Mouse (Mus musculus) small intestine, adult 2 months (tissue): Measurements from ENCODE around the gene Ap3b2. TPM values are rescaled to one million over a fixed set of nuclear protein-coding genes. Genes with fewer than 3 reads are reported as not detected.
A peak's percentile ranks its signal among the peaks of the same experiment; 100 is the strongest.

Experiments used
- H3K27ac ChIP-seq: fragments of 200-500 bp; 2 replicates; pipeline ENCODE4 v1.5.1; 2012; ENCODE audit warnings: low read depth, low read length, control low read depth, inconsistent platforms; ENCODE audit not compliant: insufficient read depth
- H3K27me3 ChIP-seq: fragments of 200-500 bp; 2 replicates; pipeline ENCODE4 v1.6.1; 2012; ENCODE audit warnings: mild to moderate bottlenecking, moderate library complexity, low read length, inconsistent platforms; ENCODE audit not compliant: control insufficient read depth, insufficient read depth
- H3K36me3 ChIP-seq: fragments of 200-500 bp; 2 replicates; pipeline ENCODE4 v1.6.1; 2012; ENCODE audit warnings: mild to moderate bottlenecking, low read length, control low read depth, inconsistent platforms; ENCODE audit not compliant: control insufficient read depth, insufficient read depth
- H3K4me1 ChIP-seq: fragments of 200-500 bp; 2 replicates; pipeline ENCODE4 v1.6.1; 2012; ENCODE audit warnings: low read length, inconsistent platforms, mixed read lengths; ENCODE audit not compliant: control insufficient read depth, insufficient read depth, insufficient read length
- H3K4me3 ChIP-seq: fragments of 200-500 bp; 2 replicates; pipeline ENCODE4 v1.5.1; 2012; ENCODE audit warnings: low read depth, mild to moderate bottlenecking, control low read depth, inconsistent platforms, low read length, moderate library complexity
- CTCF ChIP-seq: fragments of 200-500 bp; IDR thresholded peaks from 2 replicates; pipeline ENCODE4 v1.5.1; 2012; ENCODE audit warnings: low read depth, mild to moderate bottlenecking, control low read depth, inconsistent platforms, low read length, moderate library complexity, mixed read lengths; ENCODE audit not compliant: insufficient replicate concordance, insufficient read length; ENCODE audit errors: extremely low read depth
- POLR2A ChIP-seq: fragments of 200-500 bp; IDR thresholded peaks from 2 replicates; pipeline ENCODE4 v1.6.1; 2012; ENCODE audit warnings: low read depth, mild to moderate bottlenecking, control low read depth, inconsistent platforms, low read length, moderate library complexity
- WGBS: fragments of 180-500 bp; shearing (Covaris S2); methylation state at CpG from one replicate; pipeline ENCODE4 v1.1.7; 2018; 5-methylcytosine and 5-hydroxymethylcytosine counted together
- polyA plus RNA-seq: library from polyadenylated mRNA; depleted of rRNA; stranded (reverse); fragments of >200 nt; gene quantifications from 2 replicates; pipeline ENCODE4 v1.2.3, GENCODE M21; 2012

The Ap3b2 gene
- polyA plus RNA-seq, 1 experiment: 1.4 TPM

DNA sequence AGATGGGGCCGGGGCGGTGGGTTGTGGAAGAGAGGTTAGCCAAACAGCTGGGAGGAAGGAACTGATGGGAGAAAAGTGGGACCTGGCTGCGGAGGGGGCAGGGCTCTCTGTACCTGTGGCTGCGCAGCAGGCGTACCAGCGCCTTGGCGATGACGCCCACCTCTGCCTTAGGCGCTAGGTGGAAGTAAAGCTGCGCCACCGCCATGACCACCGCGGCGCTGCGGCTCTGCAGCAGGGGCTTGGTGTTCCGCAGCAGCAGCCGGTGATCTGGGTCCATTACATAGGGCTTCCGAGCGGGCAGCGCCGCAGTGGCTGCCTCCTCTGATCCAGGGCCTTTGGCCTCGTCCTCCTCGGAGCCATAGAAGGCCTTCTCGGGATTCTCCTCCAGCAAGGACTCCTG lies 16.9 kb downstream of the Ap3b2 start:
- Histone ChIP-seq H3K27me3 (no peaks in the 10 kb centered on the region; the same call in 1 of the 2 replicates), H3K4me1 (no peaks in the 10 kb centered on the region), H3K36me3 (no peaks in the 10 kb centered on the region), H3K4me3 (no peak overlapping the region), H3K27ac (no peak overlapping the region)
- WGBS: 5% methylated on average over 24 of the region's 24 CpGs
- no peak for TF ChIP-seq POLR2A
- TF ChIP-seq CTCF: no peak

- WGBS: 80% methylated on average over 3 of the region's 3 CpGs
These were observed 18.5 kb downstream of the Ap3b2 start for GRCm38 (mm10) chr7:81475221-81475620.

DNA sequence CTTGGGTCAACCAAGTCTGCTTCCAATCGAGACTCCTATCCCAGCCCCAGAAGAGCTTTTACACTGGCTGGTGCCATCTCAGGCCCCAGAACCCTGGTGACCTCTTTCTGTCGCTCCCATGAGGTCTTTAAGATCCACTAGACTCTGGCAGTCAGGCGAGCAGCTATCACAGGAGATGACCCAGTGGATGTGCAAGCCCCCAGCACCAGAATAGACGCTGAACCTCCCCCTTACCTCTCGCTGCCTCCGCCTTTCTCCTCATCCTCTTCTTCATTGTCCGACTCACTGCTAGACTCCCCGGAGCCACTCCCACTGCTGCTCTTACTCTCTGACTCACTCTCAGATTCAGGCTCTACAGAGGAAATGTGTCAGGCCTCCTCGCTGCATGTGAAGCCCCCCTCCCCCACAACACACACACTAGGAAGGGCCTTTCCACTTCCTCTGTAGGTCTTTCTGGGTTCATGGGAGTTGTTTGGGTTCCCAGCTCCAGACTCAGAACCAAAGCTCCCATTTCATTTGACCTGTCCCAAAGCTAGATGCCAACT lies 28.7 kb downstream of the Ap3b2 start:
- WGBS: 70% methylated on average over 9 of the region's 9 CpGs
- Histone ChIP-seq H3K27me3 (no peaks in the 10 kb centered on the region), H3K27ac (no peak overlapping the region), H3K4me1 (no peaks in the 10 kb centered on the region), H3K36me3 (no peaks in the 10 kb centered on the region), H3K4me3 (no peak overlapping the region)
- no peak for TF ChIP-seq POLR2A
- no peak for TF ChIP-seq CTCF

More at GRCm38 (mm10) chr7:81475221-81475620, 18.5 kb downstream of the Ap3b2 start:
- no peak overlapping the region for H3K27ac ChIP-seq
- no peaks in the 10 kb centered on the region for H3K4me1 ChIP-seq
- no peak overlapping the region for H3K4me3 ChIP-seq
- no peaks in the 10 kb centered on the region for H3K36me3 ChIP-seq
- no peaks in the 10 kb centered on the region for H3K27me3 ChIP-seq
- TF ChIP-seq CTCF: no peak
- no peak for TF ChIP-seq POLR2A

DNA sequence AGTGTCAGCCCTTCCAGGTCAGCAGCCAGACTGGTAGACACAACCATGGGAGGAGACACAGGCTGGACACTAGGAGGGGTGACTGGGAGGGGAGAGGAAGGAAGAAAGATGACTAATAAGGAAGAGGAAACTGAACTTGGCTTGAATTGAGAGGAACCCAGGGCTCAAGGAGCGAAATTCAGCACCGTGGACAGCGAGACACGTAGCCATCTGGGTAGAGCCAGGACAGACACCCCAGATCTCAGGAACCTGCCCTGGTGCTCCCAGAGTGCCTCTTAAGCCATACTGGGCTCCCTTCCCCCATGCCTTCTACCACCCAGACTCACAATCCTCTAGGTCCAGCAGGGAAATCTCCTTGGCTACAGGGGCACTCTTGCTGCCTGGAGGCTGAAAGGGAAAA lies 29.6 kb downstream of the Ap3b2 start:
- no peaks in the 10 kb centered on the region for H3K36me3 ChIP-seq
- WGBS: 2% methylated on average over 4 of the region's 4 CpGs
- TF ChIP-seq CTCF (no peak), POLR2A (no peak)
- no peaks in the 10 kb centered on the region for H3K4me1 ChIP-seq
- H3K4me3 ChIP-seq: no peak overlapping the region
- no peak overlapping the region for H3K27ac ChIP-seq
- H3K27me3 ChIP-seq: no peaks in the 10 kb centered on the region

DNA sequence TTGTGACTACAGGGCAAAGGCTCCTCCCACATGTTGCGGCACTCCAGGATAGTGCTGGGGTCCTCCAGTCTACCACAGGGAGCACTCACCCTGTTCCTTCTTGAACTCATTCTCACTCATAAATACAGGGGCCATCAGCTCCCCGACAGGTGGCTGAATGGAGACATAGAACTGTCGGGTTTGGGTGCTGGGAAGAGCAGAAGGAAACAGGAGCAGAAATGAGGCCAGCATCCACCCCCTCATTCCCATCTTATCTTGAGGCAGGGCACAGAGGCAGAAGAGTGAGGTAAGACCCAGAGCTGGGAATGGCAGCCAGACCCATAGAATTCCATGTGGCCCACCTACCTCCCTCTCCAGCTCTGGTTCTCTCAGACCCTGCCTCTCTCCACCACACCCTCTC lies 30.9 kb downstream of the Ap3b2 start:
- 74% methylated on average over 3 of the region's 3 CpGs for WGBS
- Histone ChIP-seq H3K27me3 (no peaks in the 10 kb centered on the region), H3K4me1 (no peaks in the 10 kb centered on the region), H3K4me3 (no peak overlapping the region), H3K36me3 (no peaks in the 10 kb centered on the region), H3K27ac (no peak overlapping the region)
- TF ChIP-seq CTCF: no peak
- TF ChIP-seq POLR2A: no peak

DNA sequence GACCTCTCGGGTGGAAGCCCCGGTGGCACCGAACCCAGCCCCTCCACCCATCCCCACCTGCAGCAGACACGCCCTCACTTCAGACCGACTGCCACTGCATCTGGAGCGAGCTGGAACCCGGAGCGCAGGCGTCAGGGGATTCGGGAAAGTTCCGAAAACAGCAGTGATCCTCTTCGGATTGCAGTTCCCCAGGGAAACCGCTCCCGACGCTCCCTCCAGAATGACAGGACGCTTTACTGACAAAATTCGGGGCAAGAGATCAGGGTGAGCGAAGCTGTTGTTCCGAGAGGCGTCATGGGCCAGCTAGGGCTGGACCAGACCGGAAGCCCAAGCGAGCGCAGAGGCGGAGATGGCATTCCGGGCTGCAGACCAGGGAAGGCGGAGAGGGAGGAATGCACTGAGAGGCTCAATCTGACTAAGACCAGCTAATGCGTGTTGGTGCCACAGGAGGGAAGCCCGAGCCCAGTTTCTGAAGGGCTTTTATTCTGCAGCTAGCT lies 38.5 kb downstream of the Ap3b2 start, which contains the start of gene Cpeb1:
TSS of gene Cpeb1 (minus strand) at position 311 of the 497 bp plus-strand sequence.
- peaks cover 43% of the 10 kb centered on the region for H3K27me3 ChIP-seq
- peak within 1 kb of the TSS; percentile 60 for H3K4me3 ChIP-seq
- H3K27ac ChIP-seq: no peak within 1 kb of the TSS
- H3K4me1 ChIP-seq: peaks cover 4% of the 10 kb centered on the region; the same call in 1 of the 2 replicates
- WGBS: 1% methylated on average over 28 of the region's 28 CpGs
- no peaks in the 10 kb centered on the region for H3K36me3 ChIP-seq
- TF ChIP-seq POLR2A (no peak), CTCF (no peak)

DNA sequence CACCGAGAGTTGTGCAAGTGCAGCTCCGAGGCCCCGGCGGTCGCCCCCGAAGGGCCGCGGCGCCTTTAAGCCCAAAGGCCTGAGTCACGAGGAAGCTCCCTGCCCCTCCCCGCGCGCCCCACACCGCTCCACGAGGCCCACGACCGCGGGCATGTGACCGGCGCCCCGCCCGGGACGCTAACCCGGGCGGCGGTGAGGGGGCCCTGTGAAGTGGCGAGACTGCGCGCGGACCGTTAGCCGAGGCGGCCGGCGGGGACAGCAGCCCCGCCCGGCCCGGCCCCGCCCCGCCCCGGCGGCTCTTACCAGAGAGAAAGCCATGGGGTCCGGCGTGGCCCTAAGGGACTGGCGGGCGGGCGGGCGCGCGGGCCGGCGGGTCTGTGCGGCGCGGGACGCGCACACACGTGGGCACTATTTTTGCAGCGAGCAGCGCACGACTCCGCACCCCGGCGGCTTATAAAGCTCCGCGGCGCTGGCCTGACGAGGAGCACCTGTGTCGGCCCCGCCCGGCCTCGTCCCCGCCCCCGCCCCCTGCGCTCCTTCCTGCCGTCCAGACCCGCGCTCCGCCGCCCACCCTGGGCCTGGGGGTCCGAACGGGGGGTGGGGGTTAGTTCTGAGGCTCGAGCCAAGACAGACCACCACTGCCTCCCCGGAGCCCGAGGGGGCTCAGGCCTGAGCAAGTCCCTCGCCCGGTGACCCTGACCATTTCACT lies 39.2 kb downstream of the Ap3b2 start:
- peak overlapping the region; percentile 60 for H3K4me3 ChIP-seq
- peaks cover 4% of the 10 kb centered on the region; the same call in 1 of the 2 replicates for H3K4me1 ChIP-seq
- no peak overlapping the region for H3K27ac ChIP-seq
- TF ChIP-seq CTCF: no peak
- no peak for TF ChIP-seq POLR2A
- H3K36me3 ChIP-seq: no peaks in the 10 kb centered on the region
- under 1% methylated on average over 84 of the region's 87 CpGs for WGBS
- peaks cover 43% of the 10 kb centered on the region for H3K27me3 ChIP-seq
